Mouse (Mus musculus): ENCODE measurements at regions not wholly inside any gene's neighbourhood (a gene's known extent, or its start where the extent isn't known, plus 50 kb on each side); places are given as distances from the start of the nearest gene placed in this dataset.

- no peak for TF ChIP-seq CTCF (IDR thresholded peaks at IDR 0.05; ENCODE audit: control insufficient read depth, insufficient read depth, insufficient read length)
- TF ChIP-seq CEBPB (IDR thresholded peaks at IDR 0.05; ENCODE audit: low read depth), result no peak
- TF ChIP-seq FOSL1 (IDR thresholded peaks at IDR 0.05; ENCODE audit: insufficient read depth, low read length, poor library complexity, severe bottlenecking), result no peak
Measured at GRCm38 (mm10) chr10:120552341-120553096, 76.2 kb upstream of the Hmga2 start.
